Mouse (Mus musculus): ENCODE results near the gene Bloc1s6.

- no peak for TF ChIP-seq CTCF (IDR thresholded peaks at IDR 0.05; ENCODE audit: insufficient read depth, low read length)
- no peak for TF ChIP-seq POLR2A (IDR thresholded peaks at IDR 0.05; ENCODE audit: borderline replicate concordance, extremely low read depth, low read depth, low read length)
Measured at GRCm38 (mm10) chr2:122708080-122708479, 30.2 kb upstream of the Bloc1s6 start.

Data from lung, adult 2 months (tissue).